Mouse (Mus musculus): ENCODE data around the gene Ino80e. TPM values are rescaled to one million over a fixed set of nuclear protein-coding genes. Genes with fewer than 3 reads are reported as not detected.

The Ino80e gene
- 47.8 and 60.5 TPM in 2 replicates for polyA plus RNA-seq (2012; rRNA removed; ENCODE audit: low replicate concordance)

GRCm38 (mm10) chr7:126862147-126862784 lies at the start of gene Ino80e:
Gene Ino80e, minus strand, starts transcription at chr7:126862377.

GRCm38 (mm10) chr7:126884286-126885164 lies 22.3 kb upstream of the Ino80e start, which contains the start of gene Taok2:
Gene Taok2, minus strand, starts transcription at chr7:126884703.

GRCm38 (mm10) chr7:126861429-126862130 lies 597 bp downstream of the Ino80e start, which contains the start of gene Hirip3:
Gene Hirip3, plus strand, starts transcription at chr7:126861972.

GRCm38 (mm10) chr7:126847116-126847420 lies 15.1 kb downstream of the Ino80e start, which contains the start of gene Doc2a:
Gene Doc2a, plus strand, starts transcription at chr7:126847416.

GRCm38 (mm10) chr7:126831539-126831938 lies 30.6 kb downstream of the Ino80e start, which contains the start of gene 4930451I11Rik:
Gene 4930451I11Rik, minus strand, starts transcription at chr7:126831639.

Other genes with a start within 250 kb of the Ino80e start
- 50.9 and 128 TPM in 2 replicates for gene Nupr1, start 231.5 kb downstream of the Ino80e start, polyA plus RNA-seq (2012; rRNA removed; ENCODE audit: low replicate concordance)
- 42.4 and 47.9 TPM in 2 replicates for gene Sgf29, start 213.1 kb downstream of the Ino80e start, polyA plus RNA-seq (2012; rRNA removed; ENCODE audit: low replicate concordance)
- gene Sult1a1, start 185.9 kb downstream of the Ino80e start, polyA plus RNA-seq (2012; rRNA removed; ENCODE audit: low replicate concordance): 134 and 428 TPM in 2 replicates
- 46.0 and 59.1 TPM in 2 replicates for gene Bola2, start 167.0 kb downstream of the Ino80e start, polyA plus RNA-seq (2012; rRNA removed; ENCODE audit: low replicate concordance)
- gene Slx1b, start 166.6 kb downstream of the Ino80e start, polyA plus RNA-seq (2012; rRNA removed; ENCODE audit: low replicate concordance): 25.3 and 25.7 TPM in 2 replicates
- gene Coro1a, start 154.6 kb downstream of the Ino80e start, polyA plus RNA-seq (2012; rRNA removed; ENCODE audit: low replicate concordance): 53.1 and 109 TPM in 2 replicates
- 300 and 302 TPM in 2 replicates for gene Mapk3, start 102.8 kb downstream of the Ino80e start, polyA plus RNA-seq (2012; rRNA removed; ENCODE audit: low replicate concordance)
- gene Gdpd3, start 96.0 kb downstream of the Ino80e start, polyA plus RNA-seq (2012; rRNA removed; ENCODE audit: low replicate concordance): 87.6 and 213 TPM in 2 replicates
- gene Ypel3, start 85.4 kb downstream of the Ino80e start, polyA plus RNA-seq (2012; rRNA removed; ENCODE audit: low replicate concordance): 325 and 329 TPM in 2 replicates
- gene Tbx6, start 80.9 kb downstream of the Ino80e start, polyA plus RNA-seq (2012; rRNA removed; ENCODE audit: low replicate concordance): 3.3 and 4.2 TPM in 2 replicates
- 140 and 221 TPM in 2 replicates for gene Ppp4c, start 69.9 kb downstream of the Ino80e start, polyA plus RNA-seq (2012; rRNA removed; ENCODE audit: low replicate concordance)
- 18.0 and 75.6 TPM in 2 replicates for gene Fam57b, start 64.7 kb downstream of the Ino80e start, polyA plus RNA-seq (2012; rRNA removed; ENCODE audit: low replicate concordance)
- gene 4930451I11Rik, start 30.7 kb downstream of the Ino80e start, polyA plus RNA-seq (2012; rRNA removed; ENCODE audit: low replicate concordance): not detected in 2 replicates
- gene Doc2a, start 15.0 kb downstream of the Ino80e start, polyA plus RNA-seq (2012; rRNA removed; ENCODE audit: low replicate concordance): not detected in 2 replicates
- 3.5 and 11.6 TPM in 2 replicates for gene Hirip3, start 405 bp downstream of the Ino80e start, polyA plus RNA-seq (2012; rRNA removed; ENCODE audit: low replicate concordance)
- 94.6 and 122 TPM in 2 replicates for gene Taok2, start 22.3 kb upstream of the Ino80e start, polyA plus RNA-seq (2012; rRNA removed; ENCODE audit: low replicate concordance)
- 89.0 and 89.8 TPM in 2 replicates for gene Tmem219, start 60.5 kb upstream of the Ino80e start, polyA plus RNA-seq (2012; rRNA removed; ENCODE audit: low replicate concordance)
- 19.6 and 22.4 TPM in 2 replicates for gene Kctd13, start 66.5 kb upstream of the Ino80e start, polyA plus RNA-seq (2012; rRNA removed; ENCODE audit: low replicate concordance)
- 0.23 and 0.63 TPM in 2 replicates for gene Asphd1, start 87.2 kb upstream of the Ino80e start, polyA plus RNA-seq (2012; rRNA removed; ENCODE audit: low replicate concordance)
- 2.4 and 4.4 TPM in 2 replicates for gene Sez6l2, start 88.2 kb upstream of the Ino80e start, polyA plus RNA-seq (2012; rRNA removed; ENCODE audit: low replicate concordance)
- 205 and 302 TPM in 2 replicates for gene Cdipt, start 113.5 kb upstream of the Ino80e start, polyA plus RNA-seq (2012; rRNA removed; ENCODE audit: low replicate concordance)
- gene Cdiptos, start 113.7 kb upstream of the Ino80e start, polyA plus RNA-seq (2012; rRNA removed; ENCODE audit: low replicate concordance): 2.7 and 3.1 TPM in 2 replicates
- gene Mvp, start 152.2 kb upstream of the Ino80e start, polyA plus RNA-seq (2012; rRNA removed; ENCODE audit: low replicate concordance): 93.7 and 103 TPM in 2 replicates
- gene Pagr1b, start 154.1 kb upstream of the Ino80e start, polyA plus RNA-seq (2012; rRNA removed; ENCODE audit: low replicate concordance): 5.3 and 7.1 TPM in 2 replicates
- gene Pagr1a, start 155.0 kb upstream of the Ino80e start, polyA plus RNA-seq (2012; rRNA removed; ENCODE audit: low replicate concordance): 2.6 and 5.8 TPM in 2 replicates
- 25.7 and 62.7 TPM in 2 replicates for gene Gm42742, start 158.7 kb upstream of the Ino80e start, polyA plus RNA-seq (2012; rRNA removed; ENCODE audit: low replicate concordance)
- 17.9 and 35.3 TPM in 2 replicates for gene Prrt2, start 158.8 kb upstream of the Ino80e start, polyA plus RNA-seq (2012; rRNA removed; ENCODE audit: low replicate concordance)
- 90.8 and 204 TPM in 2 replicates for gene Maz, start 164.7 kb upstream of the Ino80e start, polyA plus RNA-seq (2012; rRNA removed; ENCODE audit: low replicate concordance)
- 2.1 and 9.3 TPM in 2 replicates for gene Kif22, start 180.1 kb upstream of the Ino80e start, polyA plus RNA-seq (2012; rRNA removed; ENCODE audit: low replicate concordance)
- gene Zg16, start 225.0 kb upstream of the Ino80e start, polyA plus RNA-seq (2012; rRNA removed; ENCODE audit: low replicate concordance): 0.37 and 0.99 TPM in 2 replicates
- gene AI467606, start 229.0 kb upstream of the Ino80e start, polyA plus RNA-seq (2012; rRNA removed; ENCODE audit: low replicate concordance): 9.6 and 14.6 TPM in 2 replicates